Mouse (Mus musculus) layer of hippocampus, adult 18-20 months (tissue): ENCODE results near the gene Enah. TPM values are rescaled to one million over a fixed set of nuclear protein-coding genes. Genes with fewer than 3 reads are reported as not detected.

Source experiments
- DNase-seq, 2 experiments: peaks; one replicate each; pipeline ENCODE4 v3.0.0; 2022; ENCODE audit warnings: low spot score in 2 of 2
- total RNA-seq, 2 experiments: library from RNA; stranded (reverse); gene quantifications; 2 replicates each; pipeline ENCODE4 v1.2.3; 2021

Gene Enah
- total RNA-seq, 2 experiments from 2014 or later: 183 to 190 TPM

GRCm38 (mm10) chr1:181881532-181881931 is 138.3 kb downstream of the Enah start:
- DNase-seq: peak in 1 of 2 experiments; percentile 38

DNA sequence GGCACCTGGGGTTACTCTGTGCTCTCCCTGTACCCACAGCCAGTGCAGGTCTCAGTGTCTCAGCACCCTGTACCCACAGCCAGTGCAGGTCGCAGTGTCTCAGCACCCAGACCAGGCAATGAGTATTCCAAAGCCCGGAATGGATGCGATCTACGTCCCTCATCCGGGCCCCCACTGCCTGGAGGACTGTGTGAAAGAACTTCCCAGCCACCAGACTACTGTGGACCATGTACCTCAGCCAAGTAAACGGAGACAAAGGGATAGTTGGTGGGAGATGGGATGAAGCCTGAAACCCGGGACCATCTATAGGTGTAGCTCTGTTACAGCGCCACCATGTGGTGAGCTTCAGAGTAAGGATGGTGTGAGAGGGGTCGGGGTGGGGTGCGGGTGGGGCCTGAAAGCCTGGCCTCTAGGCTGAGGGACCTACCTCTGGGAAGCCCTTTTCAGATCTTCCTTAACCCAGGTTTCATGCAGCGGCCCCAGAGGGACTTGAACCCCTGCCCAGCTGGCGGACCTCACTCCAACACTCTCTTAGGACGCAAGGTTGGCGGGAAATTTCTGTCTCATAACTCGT is 139.0 kb downstream of the Enah start:
- no peak for DNase-seq

GRCm38 (mm10) chr1:181878436-181878835 is 141.4 kb downstream of the Enah start:
- DNase-seq: no peak

- no peak for DNase-seq
Observed at GRCm38 (mm10) chr1:181877088-181877487, 142.7 kb downstream of the Enah start.

DNA sequence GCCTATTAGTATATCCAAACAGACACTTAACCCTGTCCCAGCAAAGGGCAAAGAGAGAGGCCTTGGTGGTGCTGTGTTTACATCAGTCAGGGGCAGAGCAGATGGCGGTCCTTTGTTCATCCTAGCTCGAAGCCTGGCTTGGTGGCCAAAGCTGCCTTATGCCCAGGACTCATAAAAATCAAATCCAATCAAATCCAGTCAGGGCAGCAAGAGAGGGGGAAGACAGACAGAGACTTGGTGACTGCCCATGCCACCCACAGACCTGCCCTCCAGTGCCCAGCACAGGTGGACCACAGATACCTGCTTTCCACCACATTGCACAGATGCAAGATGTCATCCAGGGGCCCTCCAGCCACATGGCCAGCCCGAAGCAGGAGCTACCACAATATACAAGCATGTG is 143.1 kb downstream of the Enah start:
- no peak for DNase-seq

DNA sequence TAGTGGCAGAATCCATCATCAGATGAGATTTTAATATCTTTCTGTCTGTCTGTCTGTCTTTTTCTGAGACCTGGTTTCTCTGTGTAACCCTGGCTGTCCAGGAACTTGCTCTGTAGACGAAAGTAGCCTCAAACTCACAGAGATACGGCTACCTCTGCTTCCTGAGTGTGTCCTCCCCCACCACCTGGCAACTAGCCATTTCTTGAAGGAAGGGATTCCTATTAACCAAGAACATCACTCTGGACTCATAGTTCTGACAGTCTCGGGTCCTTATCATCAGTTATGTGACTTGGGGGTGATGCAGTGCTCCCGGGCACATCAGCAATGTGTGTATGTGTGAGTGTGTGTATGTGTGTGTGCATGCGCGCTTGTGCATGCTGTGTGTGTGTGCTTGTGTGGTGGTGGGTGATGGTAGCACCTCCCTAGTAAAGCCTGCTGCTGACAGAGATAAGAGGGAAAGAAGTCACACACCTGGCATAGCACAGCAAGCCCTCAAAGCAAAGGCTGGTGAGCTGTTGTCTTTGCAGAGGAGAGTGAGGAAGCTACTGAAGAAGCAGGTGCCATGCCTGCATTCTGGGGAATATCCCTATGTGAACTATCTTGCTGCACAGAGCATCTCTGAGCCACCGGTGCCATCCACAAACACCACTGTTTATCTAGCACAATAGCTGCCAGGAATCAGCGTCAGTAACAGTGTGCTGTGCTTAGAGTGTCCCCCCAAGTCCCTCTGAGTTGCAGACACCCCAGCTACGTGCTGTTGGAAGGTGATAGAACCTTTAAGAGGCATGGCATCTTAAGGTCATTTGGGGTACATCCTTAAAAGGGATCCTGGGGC is 146.5 kb downstream of the Enah start:
- no peak for DNase-seq

- no peak for DNase-seq
Observed at GRCm38 (mm10) chr1:181872639-181873038, 147.2 kb downstream of the Enah start.

DNA sequence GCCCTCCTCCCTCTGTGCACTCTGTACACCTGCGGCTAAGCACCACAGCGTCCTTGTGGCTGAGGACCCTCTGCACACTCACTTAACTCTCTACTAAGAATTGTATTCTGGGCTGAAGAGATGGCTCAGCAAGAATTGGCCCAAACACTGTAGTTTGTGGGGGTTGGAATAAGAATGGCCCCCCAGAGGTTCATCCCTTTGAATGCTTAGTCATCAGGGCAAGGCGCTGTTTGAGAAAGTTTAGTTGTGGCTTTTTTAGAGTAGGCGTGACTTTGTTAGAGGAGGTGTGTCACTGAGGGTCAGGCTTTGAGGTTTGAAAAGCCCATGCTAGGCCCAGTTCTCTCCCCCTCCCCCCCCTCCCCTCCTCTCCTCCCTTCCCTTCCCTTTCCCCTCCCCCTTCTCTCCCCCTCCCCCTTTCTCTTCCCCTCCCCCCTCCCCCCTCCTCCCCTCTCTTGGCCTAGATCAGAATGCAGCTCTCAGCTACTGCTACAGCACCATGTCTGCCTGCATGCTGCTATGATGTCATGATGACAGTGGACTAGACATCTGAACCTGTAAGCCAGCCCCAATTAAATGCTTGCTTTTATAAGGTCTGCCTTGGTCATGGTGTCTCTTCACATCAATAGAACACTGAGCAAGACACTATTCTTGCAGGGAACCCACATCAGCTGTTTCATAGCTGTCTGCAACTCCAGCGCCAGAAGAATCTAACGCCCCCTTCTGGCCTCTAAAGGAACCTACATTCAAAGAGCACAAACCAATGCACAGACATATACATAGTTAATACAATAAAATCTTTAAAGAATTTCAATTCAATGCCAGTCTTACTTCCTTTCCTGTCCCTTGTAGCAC is 153.1 kb downstream of the Enah start:
- DNase-seq: no peak

GRCm38 (mm10) chr1:181865863-181866216 is 153.9 kb downstream of the Enah start:
- DNase-seq: no peak

DNA sequence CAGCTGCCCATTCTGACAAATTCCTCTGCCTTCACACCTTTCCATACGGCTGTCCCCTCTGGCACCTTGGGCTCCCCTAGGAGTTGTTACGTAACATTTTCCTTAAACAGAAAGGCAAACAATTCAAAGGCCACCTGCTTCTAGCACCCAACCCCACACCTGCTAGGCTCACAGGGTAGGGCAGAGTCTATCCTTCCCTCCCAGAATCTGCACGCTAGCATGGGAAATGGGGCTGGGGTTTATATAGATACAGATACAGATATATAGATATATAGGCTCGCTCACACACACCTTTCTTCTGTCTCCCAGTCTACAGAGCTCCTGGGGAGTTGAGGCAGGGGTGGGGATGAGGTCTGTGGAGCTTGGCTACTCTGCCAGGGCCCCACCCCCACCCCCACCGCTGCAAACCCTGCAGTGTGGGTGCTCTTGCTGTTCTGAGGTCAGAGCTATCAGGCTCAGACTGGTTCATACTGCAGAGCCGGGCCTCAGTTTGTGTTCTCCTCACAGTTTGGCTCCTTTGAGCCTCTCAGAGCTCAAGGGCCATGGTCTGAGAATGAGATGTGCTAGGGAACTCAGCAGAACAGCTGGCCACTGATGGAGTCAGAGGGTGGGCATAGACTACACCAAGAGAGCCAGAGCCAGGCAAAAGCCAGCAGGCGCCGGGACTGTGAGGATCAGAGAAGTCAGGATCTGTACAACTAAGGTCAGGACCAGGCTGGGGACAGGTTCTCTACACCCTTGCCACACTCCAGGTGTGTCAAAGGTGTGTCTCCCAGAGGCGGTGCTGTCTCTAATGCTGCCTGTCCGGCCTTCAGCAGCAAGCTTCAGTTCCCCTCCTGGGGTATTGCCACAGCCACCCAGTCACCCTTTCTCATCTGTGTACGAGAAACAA is 154.6 kb downstream of the Enah start:
- DNase-seq: no peak

- no peak for DNase-seq
Observed at GRCm38 (mm10) chr1:181863431-181863830, 156.4 kb downstream of the Enah start.

GRCm38 (mm10) chr1:181862676-181863374 is 157.0 kb downstream of the Enah start:
- no peak for DNase-seq

DNA sequence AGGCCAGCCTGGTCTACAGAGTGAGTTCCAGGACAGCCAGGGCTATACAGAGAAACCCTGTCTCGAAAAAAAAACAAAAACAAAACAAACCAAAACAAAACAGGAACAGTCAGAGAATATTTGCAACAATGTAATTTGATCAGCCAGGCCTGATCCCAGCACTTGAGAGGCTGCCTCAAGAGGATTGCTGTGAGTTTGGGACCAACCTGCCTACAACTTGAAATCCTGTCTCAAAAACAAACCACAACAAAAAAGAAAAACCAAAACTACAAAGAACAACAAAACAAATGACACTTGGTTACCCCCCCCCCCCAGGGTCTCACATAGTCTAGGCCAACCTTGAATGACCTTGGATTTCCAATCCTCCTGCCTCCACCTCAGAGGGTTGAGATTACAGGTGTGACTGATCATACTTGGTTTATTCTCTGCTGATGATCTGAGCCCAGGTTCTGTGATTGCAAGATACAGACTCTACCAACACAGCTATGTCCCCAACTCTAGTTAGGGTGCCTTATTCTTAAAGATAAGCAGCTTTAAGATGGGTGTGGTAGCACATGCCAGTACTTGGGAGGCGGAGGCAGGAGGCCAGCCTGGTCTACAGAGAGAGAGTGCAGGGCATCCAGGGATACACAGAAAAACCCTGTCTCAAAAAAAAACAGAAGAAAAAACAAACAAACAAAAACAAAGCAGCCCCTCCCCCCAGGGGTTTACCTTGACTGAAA is 158.4 kb downstream of the Enah start:
- DNase-seq: no peak

GRCm38 (mm10) chr1:181860659-181861058 is 159.1 kb downstream of the Enah start:
- no peak for DNase-seq

DNA sequence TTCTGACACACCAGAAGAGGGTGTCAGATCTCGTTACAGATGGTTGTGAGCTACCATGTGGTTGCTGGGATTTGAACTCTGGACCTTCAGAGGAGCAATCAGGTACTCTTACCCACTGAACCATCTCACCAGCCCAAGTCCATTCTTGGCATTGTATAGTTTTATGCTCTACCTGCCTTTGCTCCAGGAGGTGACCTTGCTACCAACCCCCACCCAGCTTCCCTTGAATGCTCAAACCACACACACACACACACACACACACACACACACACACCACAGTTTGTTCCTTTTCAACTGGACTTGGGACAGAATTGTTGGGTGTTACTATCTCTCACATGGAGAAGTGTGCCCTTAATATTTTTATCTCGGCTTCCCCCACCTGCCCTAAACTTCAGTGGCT is 163.5 kb downstream of the Enah start:
- no peak for DNase-seq

DNA sequence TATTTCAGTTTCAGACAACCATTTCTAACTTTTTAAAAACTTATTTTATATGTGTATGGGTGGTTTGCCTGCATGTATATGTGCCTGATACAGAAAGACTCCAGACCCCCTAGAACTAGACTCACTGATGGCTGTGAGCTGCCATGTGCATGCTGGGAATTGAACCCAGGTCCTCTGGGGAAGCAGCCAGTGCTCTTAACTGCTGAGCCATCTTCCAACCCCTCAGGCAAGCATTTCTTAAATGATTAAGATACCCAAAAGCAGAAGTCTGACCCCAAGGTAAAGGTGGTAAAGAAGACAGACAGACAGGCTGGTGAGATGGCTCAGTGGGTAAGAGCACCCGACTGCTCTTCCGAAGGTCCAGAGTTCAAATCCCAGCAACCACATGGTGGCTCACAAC is 165.0 kb downstream of the Enah start:
- DNase-seq: no peak

DNA sequence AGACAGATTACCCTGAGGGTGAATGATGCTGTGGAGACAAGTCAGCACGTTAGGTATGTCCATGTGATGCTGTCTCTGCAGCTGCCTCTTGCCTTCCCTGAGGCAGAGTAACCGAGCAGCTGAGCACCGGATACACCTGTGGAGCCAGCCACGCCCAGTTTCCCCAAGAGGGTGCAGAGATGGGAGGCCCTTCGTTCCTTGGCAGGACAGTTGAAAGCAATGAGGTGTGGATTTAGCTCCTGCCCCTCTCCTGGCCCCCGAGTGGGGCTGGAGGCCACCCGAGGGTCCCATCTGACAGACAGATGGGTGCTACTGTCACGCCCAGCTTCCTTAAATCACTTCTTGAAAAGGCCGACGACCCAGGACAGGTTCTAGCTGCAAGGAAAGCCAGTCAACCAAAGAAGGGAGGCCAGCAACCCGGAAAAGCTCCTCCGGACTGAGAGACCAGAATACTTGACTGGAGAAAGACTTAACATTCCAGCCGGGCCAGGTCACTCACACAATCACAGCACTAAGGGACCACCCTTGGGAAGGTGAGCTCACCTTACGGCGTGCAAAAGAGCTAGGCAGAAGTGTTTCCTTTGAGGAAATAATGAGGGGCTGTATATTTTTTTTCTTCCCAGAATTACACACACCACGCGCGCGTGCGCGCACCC is 166.6 kb downstream of the Enah start:
- no peak for DNase-seq

GRCm38 (mm10) chr1:181852466-181852865 is 167.3 kb downstream of the Enah start:
- no peak for DNase-seq
